Mouse (Mus musculus): ENCODE data around the gene Sec22a. TPM values are rescaled to one million over a fixed set of nuclear protein-coding genes. Genes with fewer than 3 reads are reported as not detected.

Gene Sec22a
- polyA plus RNA-seq, 1 experiment from 2014 or later, result 50.4 TPM

- Histone ChIP-seq H3K4me1 (ENCODE audit: insufficient read depth, low read length) (no peaks in the 10 kb centered on the region), H3K36me3 (ENCODE audit: insufficient read depth, low read length) (no peaks in the 10 kb centered on the region), H3K4me2 (replicated peaks; ENCODE audit: low read depth, low read length) (no peak overlapping the region), H3K4me3 (ENCODE audit: low read length) (no peak overlapping the region), H3K9ac (replicated peaks; ENCODE audit: low read length) (no peak overlapping the region), H3K27me3 (ENCODE audit: insufficient read depth, low read length) (no peaks in the 10 kb centered on the region), H3K27ac (ENCODE audit: low read length) (no peak overlapping the region), H3K9me3 (ENCODE audit: low read length) (no peaks in the 10 kb centered on the region)
- ATAC-seq (ENCODE audit: low FRiP score, low TSS enrichment), result no peak
- 93% methylated on average over 3 of the region's 3 CpGs for WGBS
These were observed 15.6 kb upstream of the Sec22a start for GRCm38 (mm10) chr16:35379344-35379743.

DNA sequence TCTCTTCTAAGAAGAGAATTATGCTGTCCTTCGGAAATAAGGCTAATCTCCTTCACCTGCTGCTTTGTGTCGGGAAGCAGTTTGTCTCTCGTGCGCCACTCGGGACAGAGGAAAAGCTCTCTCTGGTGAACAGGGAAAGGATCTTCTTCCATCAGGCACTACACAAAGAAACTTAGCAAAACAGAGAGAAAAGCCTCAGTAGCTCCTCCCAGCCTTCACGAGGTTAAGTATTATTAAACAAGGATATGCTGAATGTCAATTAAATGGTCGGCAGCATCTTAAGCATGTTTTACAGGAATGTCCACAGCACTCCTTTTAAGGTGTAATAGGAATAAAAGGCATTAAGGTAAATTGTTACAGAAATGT, 328 bp upstream of the Sec22a start:
- H3K4me1 ChIP-seq (ENCODE audit: insufficient read depth, low read length), result peaks cover 10% of the 10 kb centered on the region; the same call in 1 of the 2 replicates
- peak overlapping the region; percentile 84 for H3K4me2 ChIP-seq (replicated peaks; ENCODE audit: low read depth, low read length)
- H3K36me3 ChIP-seq (ENCODE audit: insufficient read depth, low read length), result peaks cover 2% of the 10 kb centered on the region; the same call in 1 of the 2 replicates
- H3K9me3 ChIP-seq (ENCODE audit: low read length), result no peaks in the 10 kb centered on the region
- peak overlapping the region; percentile 72 for H3K27ac ChIP-seq (ENCODE audit: low read length)
- no peaks in the 10 kb centered on the region for H3K27me3 ChIP-seq (ENCODE audit: insufficient read depth, low read length)
- peak overlapping the region; percentile 66 for H3K9ac ChIP-seq (replicated peaks; ENCODE audit: low read length)
- peak overlapping the region; percentile 78 for H3K4me3 ChIP-seq (ENCODE audit: low read length)
- WGBS, result under 1% methylated on average over 7 of the region's 7 CpGs
- ATAC-seq (ENCODE audit: low FRiP score, low TSS enrichment), result peak; percentile 8

- Histone ChIP-seq H3K36me3 (ENCODE audit: insufficient read depth, low read length) (peaks cover 2% of the 10 kb centered on the region; the same call in 1 of the 2 replicates), H3K4me1 (ENCODE audit: insufficient read depth, low read length) (peaks cover 10% of the 10 kb centered on the region; the same call in 1 of the 2 replicates), H3K27ac (ENCODE audit: low read length) (no peak overlapping the region), H3K4me2 (replicated peaks; ENCODE audit: low read depth, low read length) (peak overlapping the region; percentile 84), H3K4me3 (ENCODE audit: low read length) (peak overlapping the region; percentile 78; the same call in 1 of the 2 replicates), H3K9me3 (ENCODE audit: low read length) (no peaks in the 10 kb centered on the region), H3K27me3 (ENCODE audit: insufficient read depth, low read length) (no peaks in the 10 kb centered on the region), H3K9ac (replicated peaks; ENCODE audit: low read length) (no peak overlapping the region)
- no peak for ATAC-seq (ENCODE audit: low FRiP score, low TSS enrichment)
- WGBS, result 77% methylated on average over 2 of the region's 2 CpGs
These were observed 1.5 kb downstream of the Sec22a start for GRCm38 (mm10) chr16:35362221-35362620.

DNA sequence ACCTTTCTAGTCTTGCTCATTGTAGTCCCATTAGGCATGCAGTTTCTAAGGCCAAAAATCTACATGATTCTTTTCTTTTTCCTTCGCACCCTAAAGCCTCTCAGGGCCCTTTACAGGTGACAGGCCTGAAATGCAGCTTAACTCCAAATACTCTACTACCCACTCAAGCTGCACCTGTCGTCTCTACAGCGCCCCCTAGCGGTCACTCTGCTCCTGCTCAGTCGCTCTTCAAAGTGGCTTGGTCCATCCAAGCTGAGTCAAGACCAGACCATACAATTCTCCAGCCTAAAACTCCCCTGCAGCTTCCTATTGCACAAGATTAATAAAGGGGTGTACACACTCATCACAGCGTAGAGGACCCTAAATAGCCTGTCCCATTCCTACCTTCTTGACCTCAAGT, 3.1 kb downstream of the Sec22a start:
- H3K9me3 ChIP-seq (ENCODE audit: low read length), result no peaks in the 10 kb centered on the region
- no peaks in the 10 kb centered on the region for H3K27me3 ChIP-seq (ENCODE audit: insufficient read depth, low read length)
- no peak overlapping the region for H3K9ac ChIP-seq (replicated peaks; ENCODE audit: low read length)
- no peak overlapping the region for H3K27ac ChIP-seq (ENCODE audit: low read length)
- peaks cover 10% of the 10 kb centered on the region; the same call in 1 of the 2 replicates for H3K4me1 ChIP-seq (ENCODE audit: insufficient read depth, low read length)
- no peak overlapping the region for H3K4me3 ChIP-seq (ENCODE audit: low read length)
- H3K36me3 ChIP-seq (ENCODE audit: insufficient read depth, low read length), result peaks cover 2% of the 10 kb centered on the region; the same call in 1 of the 2 replicates
- H3K4me2 ChIP-seq (replicated peaks; ENCODE audit: low read depth, low read length), result no peak overlapping the region
- no peak for ATAC-seq (ENCODE audit: low FRiP score, low TSS enrichment)
- WGBS, result 35% methylated on average over 6 of the region's 6 CpGs

DNA sequence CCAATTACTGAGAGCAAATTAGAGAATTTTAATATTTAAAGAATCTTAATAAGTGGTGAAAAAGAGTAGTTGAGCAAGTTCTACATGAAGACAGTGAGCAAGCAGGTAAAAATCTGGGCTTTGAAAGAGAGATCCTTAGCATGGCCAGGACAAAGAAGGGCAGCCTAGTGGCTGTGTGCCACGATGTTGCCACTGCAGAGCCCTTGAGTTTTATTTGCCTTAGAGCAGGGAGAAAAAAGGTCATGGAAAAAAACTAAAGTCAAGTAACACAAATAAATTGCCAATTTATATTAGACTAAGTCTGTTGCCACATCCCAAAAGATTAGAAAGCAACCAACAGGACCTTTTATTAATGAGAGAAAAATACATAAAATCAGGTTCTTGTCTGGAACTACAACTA, 6.3 kb downstream of the Sec22a start:
- 81% methylated on average over 1 of the region's 1 CpGs for WGBS
- Histone ChIP-seq H3K27me3 (ENCODE audit: insufficient read depth, low read length) (no peaks in the 10 kb centered on the region), H3K36me3 (ENCODE audit: insufficient read depth, low read length) (peaks cover 6% of the 10 kb centered on the region; the same call in 1 of the 2 replicates), H3K4me1 (ENCODE audit: insufficient read depth, low read length) (peaks cover 4% of the 10 kb centered on the region; the same call in 1 of the 2 replicates), H3K4me2 (replicated peaks; ENCODE audit: low read depth, low read length) (no peak overlapping the region), H3K9me3 (ENCODE audit: low read length) (no peaks in the 10 kb centered on the region), H3K27ac (ENCODE audit: low read length) (no peak overlapping the region), H3K4me3 (ENCODE audit: low read length) (no peak overlapping the region), H3K9ac (replicated peaks; ENCODE audit: low read length) (no peak overlapping the region)
- ATAC-seq (ENCODE audit: low FRiP score, low TSS enrichment), result no peak

- Histone ChIP-seq H3K9me3 (ENCODE audit: low read length) (no peaks in the 10 kb centered on the region), H3K36me3 (ENCODE audit: insufficient read depth, low read length) (no peaks in the 10 kb centered on the region), H3K27ac (ENCODE audit: low read length) (no peak overlapping the region), H3K4me1 (ENCODE audit: insufficient read depth, low read length) (no peaks in the 10 kb centered on the region), H3K4me2 (replicated peaks; ENCODE audit: low read depth, low read length) (no peak overlapping the region), H3K27me3 (ENCODE audit: insufficient read depth, low read length) (no peaks in the 10 kb centered on the region), H3K9ac (replicated peaks; ENCODE audit: low read length) (no peak overlapping the region), H3K4me3 (ENCODE audit: low read length) (no peak overlapping the region)
- 47% methylated on average over 1 of the region's 1 CpGs for WGBS
- no peak for ATAC-seq (ENCODE audit: low FRiP score, low TSS enrichment)
These were observed 33.3 kb downstream of the Sec22a start for GRCm38 (mm10) chr16:35330451-35330850.

DNA sequence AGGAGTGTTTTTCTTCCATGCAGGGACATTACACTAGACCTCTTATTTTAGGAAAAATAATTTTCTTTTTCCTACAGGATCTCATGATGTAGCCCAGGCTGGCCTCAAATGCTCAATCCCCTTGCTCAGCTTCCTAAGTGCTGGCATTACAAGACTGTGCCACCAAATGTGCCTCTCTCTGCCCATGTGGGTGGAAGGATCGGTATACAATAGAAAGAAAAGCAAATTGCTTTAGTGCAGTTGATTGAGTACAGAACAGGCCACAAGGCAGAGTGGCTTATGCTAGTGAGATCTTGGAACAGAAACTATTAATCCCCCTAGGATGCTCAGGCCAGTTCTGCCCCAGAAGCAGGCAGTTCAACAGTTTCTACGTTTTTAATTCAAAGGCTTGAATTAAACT, 43.9 kb downstream of the Sec22a start:
- Histone ChIP-seq H3K36me3 (ENCODE audit: insufficient read depth, low read length) (0 out of 2 replicates have a peak, but pooled peaks cover 3% of the 10 kb centered on the region), H3K4me2 (replicated peaks; ENCODE audit: low read depth, low read length) (no peak overlapping the region), H3K9ac (replicated peaks; ENCODE audit: low read length) (no peak overlapping the region), H3K4me1 (ENCODE audit: insufficient read depth, low read length) (no peaks in the 10 kb centered on the region), H3K4me3 (ENCODE audit: low read length) (no peak overlapping the region), H3K9me3 (ENCODE audit: low read length) (no peaks in the 10 kb centered on the region), H3K27ac (ENCODE audit: low read length) (no peak overlapping the region), H3K27me3 (ENCODE audit: insufficient read depth, low read length) (no peaks in the 10 kb centered on the region)
- 82% methylated on average over 2 of the region's 2 CpGs for WGBS
- no peak for ATAC-seq (ENCODE audit: low FRiP score, low TSS enrichment)

- Histone ChIP-seq H3K27me3 (ENCODE audit: insufficient read depth, low read length) (no peaks in the 10 kb centered on the region), H3K27ac (ENCODE audit: low read length) (no peak overlapping the region), H3K4me3 (ENCODE audit: low read length) (no peak overlapping the region), H3K4me1 (ENCODE audit: insufficient read depth, low read length) (no peaks in the 10 kb centered on the region), H3K9ac (replicated peaks; ENCODE audit: low read length) (no peak overlapping the region), H3K36me3 (ENCODE audit: insufficient read depth, low read length) (0 out of 2 replicates have a peak, but pooled peaks cover 3% of the 10 kb centered on the region), H3K4me2 (replicated peaks; ENCODE audit: low read depth, low read length) (no peak overlapping the region), H3K9me3 (ENCODE audit: low read length) (no peaks in the 10 kb centered on the region)
- ATAC-seq (ENCODE audit: low FRiP score, low TSS enrichment), result no peak; the same call in 1 of the 2 replicates
- 24% methylated on average over 4 of the region's 4 CpGs for WGBS
These were observed 44.4 kb downstream of the Sec22a start for GRCm38 (mm10) chr16:35319335-35319734.

- Histone ChIP-seq H3K27ac (ENCODE audit: low read length) (no peak overlapping the region), H3K36me3 (ENCODE audit: insufficient read depth, low read length) (peaks cover 9% of the 10 kb centered on the region; the same call in 1 of the 2 replicates), H3K4me3 (ENCODE audit: low read length) (no peak overlapping the region), H3K4me1 (ENCODE audit: insufficient read depth, low read length) (no peaks in the 10 kb centered on the region), H3K27me3 (ENCODE audit: insufficient read depth, low read length) (no peaks in the 10 kb centered on the region), H3K9ac (replicated peaks; ENCODE audit: low read length) (no peak overlapping the region), H3K9me3 (ENCODE audit: low read length) (no peaks in the 10 kb centered on the region), H3K4me2 (replicated peaks; ENCODE audit: low read depth, low read length) (no peak overlapping the region)
- 67% methylated on average over 6 of the region's 6 CpGs for WGBS
- ATAC-seq (ENCODE audit: low FRiP score, low TSS enrichment), result no peak
These were observed 45.3 kb downstream of the Sec22a start for GRCm38 (mm10) chr16:35318397-35318796.

DNA sequence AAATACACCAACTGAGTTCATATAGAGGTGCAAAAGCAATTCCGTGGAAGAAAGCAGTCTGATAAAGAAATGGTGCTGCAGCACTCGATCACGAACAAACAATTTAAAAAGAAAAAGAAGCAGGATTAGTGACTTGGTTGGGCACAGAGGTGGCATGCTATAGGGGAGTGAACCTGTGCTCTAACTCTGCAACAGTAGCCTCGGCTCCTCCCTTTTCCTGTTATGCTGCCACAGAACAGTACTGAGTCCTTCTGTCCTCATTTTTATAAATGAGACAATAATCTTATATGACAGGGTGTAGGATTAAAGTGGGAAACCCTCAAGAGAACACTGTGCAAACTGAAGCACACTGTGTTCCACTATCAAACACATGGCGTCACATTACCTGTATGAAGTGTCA, 46.3 kb downstream of the Sec22a start:
- 83% methylated on average over 5 of the region's 5 CpGs for WGBS

More for the DNA sequence above, 46.3 kb downstream of the Sec22a start:
- Histone ChIP-seq H3K9me3 (ENCODE audit: low read length) (no peaks in the 10 kb centered on the region), H3K4me1 (ENCODE audit: insufficient read depth, low read length) (no peaks in the 10 kb centered on the region), H3K27me3 (ENCODE audit: insufficient read depth, low read length) (no peaks in the 10 kb centered on the region), H3K4me2 (replicated peaks; ENCODE audit: low read depth, low read length) (no peak overlapping the region), H3K27ac (ENCODE audit: low read length) (no peak overlapping the region), H3K36me3 (ENCODE audit: insufficient read depth, low read length) (peaks cover 10% of the 10 kb centered on the region; the same call in 1 of the 2 replicates), H3K4me3 (ENCODE audit: low read length) (no peak overlapping the region), H3K9ac (replicated peaks; ENCODE audit: low read length) (no peak overlapping the region)
- ATAC-seq (ENCODE audit: low FRiP score, low TSS enrichment), result no peak

Measured in kidney, embryonic 16.5 days (tissue).